Comparison of ENCODE assay signal across 8 mouse cellular contexts in genomic region chr7:30664529-30665200, GRCm38 (mm10). TPM values are rescaled to one million over a fixed set of nuclear protein-coding genes. Genes with fewer than 3 reads are reported as not detected.
DNase-seq lines count a peak whose midpoint lies in the region; ATAC-seq lines count a peak whose summit lies in the region.

TSS of gene Haus5 (minus strand) at chr7:30664994.

- ATAC-seq in erythroid progenitor cell, adult 5-6 weeks (replicated peaks; ENCODE audit: low FRiP score, poor library complexity, severe bottlenecking): peak; percentile 99
- peak; percentile 81; the same call in 1 of the 2 replicates for ATAC-seq in heart, embryonic 14.5 days (ENCODE audit: insufficient number of reproducible peaks, insufficient read depth, low FRiP score, low read depth)
- peak; percentile 90 for ATAC-seq in liver, embryonic 13.5 days (ENCODE audit: low read depth)
- peak; percentile 92 for ATAC-seq in stomach, embryonic 16.5 days (ENCODE audit: insufficient read depth, low FRiP score)

- H3K4me2 ChIP-seq in heart, embryonic 14.5 days (ENCODE audit: low read length): peak within 1 kb of the TSS; percentile 91
- H3K4me2 ChIP-seq in liver, embryonic 13.5 days: peak within 1 kb of the TSS; percentile 87
- peak within 1 kb of the TSS; percentile 82 for H3K4me2 ChIP-seq in stomach, embryonic 16.5 days (ENCODE audit: low read depth, low read length)

- peaks cover 3 to 11% of the 10 kb centered on the region in 2 experiments; a peak in 3 of 4 replicates for H3K4me1 ChIP-seq in heart, embryonic 14.5 days (ENCODE audit: control insufficient read depth in 2 of 2, insufficient read depth in 2 of 2, low read length in 2 of 2)
- H3K4me1 ChIP-seq in liver, embryonic 13.5 days (replicated peaks): peaks cover 21% of the 10 kb centered on the region
- H3K4me1 ChIP-seq in stomach, embryonic 16.5 days (ENCODE audit: control insufficient read depth, insufficient read depth, low read length): no peaks in the 10 kb centered on the region

- peak within 1 kb of the TSS; percentile 78 for H3K9ac ChIP-seq in heart, embryonic 14.5 days (ENCODE audit: low read length)
- H3K9ac ChIP-seq in liver, embryonic 13.5 days: peak within 1 kb of the TSS; percentile 87
- H3K9ac ChIP-seq in stomach, embryonic 16.5 days (ENCODE audit: low read length): peak within 1 kb of the TSS; percentile 90

- WGBS in heart, embryonic 14.5 days: 1% methylated on average over 34 of the region's 34 CpGs
- WGBS in liver, embryonic 13.5 days (ENCODE audit: insufficient replicate concordance): under 1% methylated on average over 34 of the region's 34 CpGs
- WGBS in stomach, embryonic 16.5 days: under 1% methylated on average over 34 of the region's 34 CpGs

- no peak within 1 kb of the TSS; a peak in 1 of 4 replicates for H3K27ac ChIP-seq in heart, embryonic 14.5 days (replicated peaks in 1 of 2; ENCODE audit: control insufficient read depth in 1 of 2, insufficient read depth in 1 of 2, low read depth in 2 of 2, low read length in 2 of 2)
- peak within 1 kb of the TSS; percentile 76 for H3K27ac ChIP-seq in liver, embryonic 13.5 days
- no peak within 1 kb of the TSS for H3K27ac ChIP-seq in stomach, embryonic 16.5 days (ENCODE audit: low read length)

- no peaks in the 10 kb centered on the region for H3K9me3 ChIP-seq in heart, embryonic 14.5 days (ENCODE audit: control insufficient read depth, low read length)
- no peaks in the 10 kb centered on the region for H3K9me3 ChIP-seq in liver, embryonic 13.5 days (replicated peaks)
- H3K9me3 ChIP-seq in stomach, embryonic 16.5 days (replicated peaks; ENCODE audit: control insufficient read depth, low read length): no peaks in the 10 kb centered on the region

- peak within 1 kb of the TSS; percentile 59 to 82 for H3K4me3 ChIP-seq in heart, embryonic 14.5 days (ENCODE audit: control insufficient read depth in 1 of 2, insufficient read depth in 1 of 2, low read depth in 1 of 2, low read length in 2 of 2)
- peak within 1 kb of the TSS; percentile 80 for H3K4me3 ChIP-seq in liver, embryonic 13.5 days (replicated peaks)
- H3K4me3 ChIP-seq in stomach, embryonic 16.5 days (replicated peaks; ENCODE audit: low read length): peak within 1 kb of the TSS; percentile 79

- peak; percentile 95 for DNase-seq in CD4-positive helper T cell, adult 2 months (ENCODE audit: low read depth, low spot score)
- DNase-seq in brain, embryonic 18.5 days (ENCODE audit: low read depth, low spot score): peak; percentile 88
- DNase-seq in kidney, postnatal 14 days: peak; percentile 94
- peak; percentile 80 for DNase-seq in liver, embryonic 13.5 days
- DNase-seq in neural tube, embryonic 10.5 days (ENCODE audit: extremely low spot score, low spot score): peak; percentile 93

- peaks cover 30% of the 10 kb centered on the region for H3K36me3 ChIP-seq in heart, embryonic 14.5 days (ENCODE audit: control insufficient read depth, insufficient read depth, low read length)
- peaks cover 38% of the 10 kb centered on the region for H3K36me3 ChIP-seq in liver, embryonic 13.5 days
- H3K36me3 ChIP-seq in stomach, embryonic 16.5 days (ENCODE audit: control insufficient read depth, insufficient read depth, low read length): no peaks in the 10 kb centered on the region; the same call in 1 of the 2 replicates

- H3K27me3 ChIP-seq in heart, embryonic 14.5 days (ENCODE audit: control insufficient read depth, insufficient read depth, low read length): no peaks in the 10 kb centered on the region
- no peaks in the 10 kb centered on the region for H3K27me3 ChIP-seq in liver, embryonic 13.5 days
- no peaks in the 10 kb centered on the region for H3K27me3 ChIP-seq in stomach, embryonic 16.5 days (ENCODE audit: control insufficient read depth, insufficient read depth, low read length)

RNA-seq across cellular contexts. Expression of gene Haus5, which starts in this region (rescaled TPM):
- 49.9 and 51.5 TPM in 2 replicates for total RNA-seq in erythroid progenitor cell, adult 5-6 weeks (2015; ENCODE audit: low replicate concordance)
- 45.6 and 50.1 TPM in 2 replicates for total RNA-seq in erythroid progenitor cell, adult 5-6 weeks (2017; ENCODE audit: low replicate concordance)
- 26.1 and 27.6 TPM in 2 replicates for polyA plus RNA-seq in heart, embryonic 14.5 days (2014; fragmentation: Nextera tagmentation; extraction: Ambion mirVana)
- 38.2 and 38.7 TPM in 2 replicates for polyA plus RNA-seq in liver, embryonic 13.5 days (2015; fragmentation: Nextera tagmentation; extraction: Ambion mirVana)
- polyA plus RNA-seq in stomach, embryonic 16.5 days (2015; fragmentation: Nextera tagmentation; extraction: Ambion mirVana): 36.9 and 41.7 TPM in 2 replicates
